Mouse (Mus musculus) hindbrain, embryonic 10.5 days (tissue): Measurements from ENCODE around the gene Gngt2. TPM values are rescaled to one million over a fixed set of nuclear protein-coding genes. Genes with fewer than 3 reads are reported as not detected.

Source experiments
- DNase-seq: peaks from one replicate; pipeline ENCODE4 v3.0.0-alpha.2; 2017; ENCODE audit warnings: low spot score
- H3K27ac ChIP-seq: fragments of 300-500 bp; sonication (generic); 2 replicates; pipeline ENCODE4 v1.5.1; 2016; ENCODE audit warnings: mild to moderate bottlenecking, moderate library complexity
- H3K27me3 ChIP-seq: fragments of 300-500 bp; sonication (generic); 2 replicates; pipeline ENCODE4 v1.6.1; 2016; ENCODE audit warnings: mild to moderate bottlenecking; ENCODE audit not compliant: poor library complexity, insufficient read depth, severe bottlenecking
- H3K36me3 ChIP-seq: fragments of 300-500 bp; sonication (generic); 2 replicates; pipeline ENCODE4 v1.6.1; 2016; ENCODE audit warnings: mild to moderate bottlenecking, moderate library complexity
- H3K4me1 ChIP-seq: fragments of 300-500 bp; sonication (generic); replicated peaks from 2 replicates; pipeline ENCODE4 v1.6.1; 2016; ENCODE audit warnings: mild to moderate bottlenecking
- H3K4me3 ChIP-seq: fragments of 300-500 bp; sonication (generic); 2 replicates; pipeline ENCODE4 v1.5.1; 2016; ENCODE audit warnings: mild to moderate bottlenecking, moderate library complexity
- H3K9me3 ChIP-seq: fragments of 300-500 bp; sonication (generic); 2 replicates; pipeline ENCODE4 v1.6.1; 2016; ENCODE audit warnings: mild to moderate bottlenecking, moderate library complexity
- WGBS: fragments of 180-500 bp; shearing (Covaris S2); methylation state at CpG from one replicate; pipeline ENCODE4 v1.1.7; 2016; 5-methylcytosine and 5-hydroxymethylcytosine counted together
- polyA plus RNA-seq: library from polyadenylated mRNA; unstranded; fragments of >200 nt; fragmentation: Nextera tagmentation; extraction: Ambion mirVana; gene quantifications from 2 replicates; pipeline ENCODE4 v1.2.1, GENCODE M21; 2016

Gene Gngt2
- polyA plus RNA-seq, 1 experiment from 2014 or later, result 8.4 TPM

GRCm38 (mm10) chr11:95812224-95812623 lies 24.8 kb upstream of the Gngt2 start:
- Histone ChIP-seq H3K27ac (no peak overlapping the region), H3K36me3 (0 out of 2 replicates have a peak, but pooled peaks cover 6% of the 10 kb centered on the region), H3K27me3 (no peaks in the 10 kb centered on the region), H3K4me3 (no peak overlapping the region), H3K4me1 (peaks cover 31% of the 10 kb centered on the region), H3K9me3 (peaks cover 8% of the 10 kb centered on the region)
- WGBS, result 67% methylated on average over 4 of the region's 4 CpGs
- no peak for DNase-seq

GRCm38 (mm10) chr11:95814101-95814500 lies 22.9 kb upstream of the Gngt2 start:
- no peak overlapping the region for H3K4me3 ChIP-seq
- WGBS, result 82% methylated on average over 2 of the region's 2 CpGs
- no peaks in the 10 kb centered on the region for H3K27me3 ChIP-seq
- H3K9me3 ChIP-seq, result no peaks in the 10 kb centered on the region
- H3K27ac ChIP-seq, result no peak overlapping the region
- peaks cover 27% of the 10 kb centered on the region for H3K4me1 ChIP-seq
- H3K36me3 ChIP-seq, result no peaks in the 10 kb centered on the region
- DNase-seq, result no peak

- Histone ChIP-seq H3K27ac (no peak overlapping the region), H3K4me1 (peaks cover 19% of the 10 kb centered on the region), H3K9me3 (no peaks in the 10 kb centered on the region), H3K27me3 (no peaks in the 10 kb centered on the region), H3K36me3 (no peaks in the 10 kb centered on the region), H3K4me3 (no peak overlapping the region)
- no peak for DNase-seq
- 74% methylated on average over 5 of the region's 5 CpGs for WGBS
These were observed 22.2 kb upstream of the Gngt2 start for GRCm38 (mm10) chr11:95814857-95815256.

GRCm38 (mm10) chr11:95815412-95815811 lies 21.6 kb upstream of the Gngt2 start:
- H3K36me3 ChIP-seq, result no peaks in the 10 kb centered on the region
- WGBS, result 84% methylated on average over 9 of the region's 9 CpGs
- no peaks in the 10 kb centered on the region for H3K27me3 ChIP-seq
- H3K9me3 ChIP-seq, result no peaks in the 10 kb centered on the region
- peaks cover 14% of the 10 kb centered on the region for H3K4me1 ChIP-seq
- no peak overlapping the region for H3K4me3 ChIP-seq
- H3K27ac ChIP-seq, result no peak overlapping the region
- no peak for DNase-seq

GRCm38 (mm10) chr11:95819138-95819537 lies 17.9 kb upstream of the Gngt2 start:
- Histone ChIP-seq H3K4me1 (peaks cover 11% of the 10 kb centered on the region; the same call in 1 of the 2 replicates), H3K36me3 (no peaks in the 10 kb centered on the region), H3K4me3 (no peak overlapping the region), H3K27ac (no peak overlapping the region), H3K9me3 (no peaks in the 10 kb centered on the region), H3K27me3 (peaks cover 31% of the 10 kb centered on the region)
- WGBS, result 91% methylated on average over 8 of the region's 8 CpGs
- no peak for DNase-seq

GRCm38 (mm10) chr11:95821511-95821910 lies 15.5 kb upstream of the Gngt2 start:
- peaks cover 51% of the 10 kb centered on the region for H3K27me3 ChIP-seq
- no peak for DNase-seq
- no peak overlapping the region for H3K27ac ChIP-seq
- WGBS, result 80% methylated on average over 3 of the region's 3 CpGs
- peaks cover 22% of the 10 kb centered on the region for H3K4me1 ChIP-seq
- no peaks in the 10 kb centered on the region for H3K36me3 ChIP-seq
- H3K4me3 ChIP-seq, result no peak overlapping the region
- H3K9me3 ChIP-seq, result no peaks in the 10 kb centered on the region

GRCm38 (mm10) chr11:95822437-95822836 lies 14.6 kb upstream of the Gngt2 start:
- H3K27ac ChIP-seq, result no peak overlapping the region
- no peaks in the 10 kb centered on the region for H3K9me3 ChIP-seq
- H3K36me3 ChIP-seq, result no peaks in the 10 kb centered on the region
- WGBS, result 96% methylated on average over 4 of the region's 4 CpGs
- peaks cover 29% of the 10 kb centered on the region for H3K4me1 ChIP-seq
- H3K27me3 ChIP-seq, result peaks cover 60% of the 10 kb centered on the region
- no peak for DNase-seq
- no peak overlapping the region for H3K4me3 ChIP-seq

- peak; percentile 92 for DNase-seq
- H3K27me3 ChIP-seq, result peaks cover 78% of the 10 kb centered on the region
- under 1% methylated on average over 78 of the region's 78 CpGs for WGBS
- no peaks in the 10 kb centered on the region for H3K36me3 ChIP-seq
- H3K9me3 ChIP-seq, result no peaks in the 10 kb centered on the region
- peak within 1 kb of the TSS; percentile 89 for H3K27ac ChIP-seq
- H3K4me1 ChIP-seq, result peaks cover 29% of the 10 kb centered on the region
- H3K4me3 ChIP-seq, result peak within 1 kb of the TSS; percentile 84
These were observed 12.7 kb upstream of the Gngt2 start, which contains the start of gene Phospho1 for GRCm38 (mm10) chr11:95824071-95824876. Phospho1 (plus strand) TSS chr11:95824499.

GRCm38 (mm10) chr11:95824877-95825243 lies 12.2 kb upstream of the Gngt2 start:
- Histone ChIP-seq H3K4me1 (peaks cover 32% of the 10 kb centered on the region), H3K9me3 (no peaks in the 10 kb centered on the region), H3K36me3 (no peaks in the 10 kb centered on the region), H3K27ac (peak overlapping the region; percentile 89), H3K4me3 (peak overlapping the region; percentile 84), H3K27me3 (peaks cover 83% of the 10 kb centered on the region)
- 1% methylated on average over 11 of the region's 11 CpGs for WGBS
- peak; percentile 26 for DNase-seq

- H3K4me3 ChIP-seq, result no peak overlapping the region
- H3K4me1 ChIP-seq, result peaks cover 40% of the 10 kb centered on the region
- H3K27me3 ChIP-seq, result peaks cover 91% of the 10 kb centered on the region
- no peaks in the 10 kb centered on the region for H3K9me3 ChIP-seq
- H3K27ac ChIP-seq, result no peak overlapping the region
- no peak for DNase-seq
- WGBS, result 54% methylated on average over 3 of the region's 3 CpGs
- H3K36me3 ChIP-seq, result no peaks in the 10 kb centered on the region
These were observed 11.4 kb upstream of the Gngt2 start for GRCm38 (mm10) chr11:95825625-95826024.

GRCm38 (mm10) chr11:95826317-95827167 lies 10.5 kb upstream of the Gngt2 start:
- 53% methylated on average over 6 of the region's 6 CpGs for WGBS
- no peaks in the 10 kb centered on the region for H3K36me3 ChIP-seq
- no peak for DNase-seq

GRCm38 (mm10) chr11:95827168-95827447 lies 9.9 kb upstream of the Gngt2 start:
- no peak overlapping the region for H3K4me3 ChIP-seq
- H3K9me3 ChIP-seq, result no peaks in the 10 kb centered on the region
- H3K4me1 ChIP-seq, result peaks cover 54% of the 10 kb centered on the region
- 18% methylated on average over 3 of the region's 3 CpGs for WGBS
- H3K27ac ChIP-seq, result no peak overlapping the region
- H3K27me3 ChIP-seq, result peaks cover 94% of the 10 kb centered on the region
- DNase-seq, result no peak
- no peaks in the 10 kb centered on the region for H3K36me3 ChIP-seq

More at GRCm38 (mm10) chr11:95826317-95827167, 10.5 kb upstream of the Gngt2 start:
- Histone ChIP-seq H3K4me1 (peaks cover 49% of the 10 kb centered on the region), H3K27me3 (peaks cover 94% of the 10 kb centered on the region), H3K27ac (no peak overlapping the region), H3K4me3 (no peak overlapping the region), H3K9me3 (no peaks in the 10 kb centered on the region)

- Histone ChIP-seq H3K27ac (no peak overlapping the region), H3K36me3 (no peaks in the 10 kb centered on the region), H3K4me1 (peaks cover 59% of the 10 kb centered on the region), H3K27me3 (peaks cover 94% of the 10 kb centered on the region), H3K4me3 (no peak overlapping the region), H3K9me3 (no peaks in the 10 kb centered on the region)
- whole genome bisulfite sequencing, result 19% methylated on average over 3 of the region's 3 CpGs
- DNase-seq, result peak; percentile 60
These were observed 9.4 kb upstream of the Gngt2 start for GRCm38 (mm10) chr11:95827464-95828085.
